Mouse (Mus musculus) intestine, embryonic 15.5 days (tissue): Measurements from ENCODE around the gene Vav2. TPM values are rescaled to one million over a fixed set of nuclear protein-coding genes. Genes with fewer than 3 reads are reported as not detected.
A peak's percentile ranks its signal among the peaks of the same experiment; 100 is the strongest.

Source experiments
- ATAC-seq: fragments of 200-750 bp; cut with Nextera tagmentation; 2 replicates; pipeline ENCODE4 v1.8.0; 2017; ENCODE audit warnings: moderate TSS enrichment, moderate library complexity
- H3K27ac ChIP-seq: fragments of 300-500 bp; sonication (generic); 2 replicates; pipeline ENCODE4 v1.5.1; 2015; ENCODE audit warnings: mild to moderate bottlenecking, inconsistent platforms
- H3K27me3 ChIP-seq: fragments of 300-500 bp; sonication (generic); replicated peaks from 2 replicates; pipeline ENCODE4 v1.6.1; 2015; ENCODE audit warnings: inconsistent platforms
- H3K36me3 ChIP-seq: fragments of 300-500 bp; sonication (generic); 2 replicates; pipeline ENCODE4 v1.6.1; 2015; ENCODE audit warnings: inconsistent platforms
- H3K4me1 ChIP-seq: fragments of 300-500 bp; sonication (generic); replicated peaks from 2 replicates; pipeline ENCODE4 v1.6.1; 2015; ENCODE audit warnings: inconsistent platforms
- H3K4me2 ChIP-seq: fragments of 300-500 bp; sonication (generic); replicated peaks from 2 replicates; pipeline ENCODE4 v1.6.1; 2015; ENCODE audit warnings: mild to moderate bottlenecking, inconsistent platforms
- H3K4me3 ChIP-seq: fragments of 300-500 bp; sonication (generic); replicated peaks from 2 replicates; pipeline ENCODE4 v1.5.1; 2015; ENCODE audit warnings: inconsistent platforms
- H3K9ac ChIP-seq: fragments of 300-500 bp; sonication (generic); 2 replicates; pipeline ENCODE4 v1.6.1; 2015; ENCODE audit warnings: inconsistent platforms
- H3K9me3 ChIP-seq: fragments of 300-500 bp; sonication (generic); 2 replicates; pipeline ENCODE4 v1.6.1; 2016; ENCODE audit warnings: inconsistent platforms
- WGBS: fragments of 180-500 bp; shearing (Covaris S2); methylation state at CpG from one replicate; pipeline ENCODE4 v1.1.7; 2015; 5-methylcytosine and 5-hydroxymethylcytosine counted together
- polyA plus RNA-seq: library from polyadenylated mRNA; unstranded; fragments of >200 nt; fragmentation: Nextera tagmentation; extraction: Ambion mirVana; gene quantifications from 2 replicates; pipeline ENCODE4 v1.2.1, GENCODE M21; 2015

Gene Vav2
- polyA plus RNA-seq, 1 experiment from 2014 or later: 5.4 TPM

GRCm38 (mm10) chr2:27262984-27263383, 163.8 kb downstream of the Vav2 start:
- H3K4me3 ChIP-seq: no peak overlapping the region
- H3K9me3 ChIP-seq: no peaks in the 10 kb centered on the region
- no peak for ATAC-seq
- no peak overlapping the region for H3K4me2 ChIP-seq
- no peak overlapping the region for H3K27ac ChIP-seq
- 93% methylated on average over 4 of the region's 4 CpGs for WGBS
- H3K27me3 ChIP-seq: no peaks in the 10 kb centered on the region
- H3K4me1 ChIP-seq: no peaks in the 10 kb centered on the region
- no peak overlapping the region for H3K9ac ChIP-seq
- 0 out of 2 replicates have a peak, but pooled peaks cover 13% of the 10 kb centered on the region for H3K36me3 ChIP-seq

- Histone ChIP-seq H3K4me2 (no peak overlapping the region), H3K27me3 (no peaks in the 10 kb centered on the region; the same call in 1 of the 2 replicates), H3K27ac (no peak overlapping the region), H3K36me3 (no peaks in the 10 kb centered on the region), H3K9me3 (no peaks in the 10 kb centered on the region), H3K9ac (no peak overlapping the region), H3K4me1 (peaks cover 11% of the 10 kb centered on the region), H3K4me3 (no peak overlapping the region)
- ATAC-seq: no peak
These were observed 175.4 kb downstream of the Vav2 start for GRCm38 (mm10) chr2:27251434-27251833.

- peak within 1 kb of the TSS; percentile 52 for H3K4me2 ChIP-seq
- no peak within 1 kb of the TSS for H3K4me3 ChIP-seq
- H3K9ac ChIP-seq: 0 out of 2 replicates have a peak within 1 kb of the TSS, but pooled peaks have one; percentile 15
- no peaks in the 10 kb centered on the region for H3K27me3 ChIP-seq
- 81% methylated on average over 2 of the region's 2 CpGs for WGBS
- H3K27ac ChIP-seq: peak within 1 kb of the TSS; percentile 38; the same call in 1 of the 2 replicates
- no peak for ATAC-seq
- no peaks in the 10 kb centered on the region for H3K9me3 ChIP-seq
- H3K4me1 ChIP-seq: peaks cover 15% of the 10 kb centered on the region
- no peaks in the 10 kb centered on the region for H3K36me3 ChIP-seq
These were observed 178.6 kb downstream of the Vav2 start, which contains the start of gene Sardh for GRCm38 (mm10) chr2:27248211-27248610. TSS of gene Sardh (minus strand) at chr2:27248337.

GRCm38 (mm10) chr2:27247487-27247863, 179.4 kb downstream of the Vav2 start:
- H3K4me2 ChIP-seq: peak overlapping the region; percentile 52; the same call in 1 of the 2 replicates
- no peaks in the 10 kb centered on the region for H3K9me3 ChIP-seq
- no peak overlapping the region for H3K4me3 ChIP-seq
- H3K4me1 ChIP-seq: peaks cover 15% of the 10 kb centered on the region
- WGBS: 42% methylated on average over 2 of the region's 2 CpGs
- ATAC-seq: peak; percentile 71
- peak overlapping the region; percentile 24; the same call in 1 of the 2 replicates for H3K27ac ChIP-seq
- H3K27me3 ChIP-seq: no peaks in the 10 kb centered on the region
- H3K36me3 ChIP-seq: no peaks in the 10 kb centered on the region
- no peak overlapping the region for H3K9ac ChIP-seq

GRCm38 (mm10) chr2:27246712-27247486, 179.9 kb downstream of the Vav2 start:
- Histone ChIP-seq H3K9ac (peak overlapping the region; percentile 15; the same call in 1 of the 2 replicates), H3K4me1 (peaks cover 15% of the 10 kb centered on the region), H3K27ac (peak overlapping the region; percentile 38), H3K36me3 (no peaks in the 10 kb centered on the region), H3K4me3 (0 out of 2 replicates have a peak overlapping the region, but pooled peaks have one; percentile 14), H3K4me2 (peak overlapping the region; percentile 52), H3K9me3 (no peaks in the 10 kb centered on the region), H3K27me3 (no peaks in the 10 kb centered on the region)
- WGBS: 14% methylated on average over 7 of the region's 7 CpGs
- peak; percentile 93 for ATAC-seq

GRCm38 (mm10) chr2:27245947-27246346, 180.9 kb downstream of the Vav2 start:
- 59% methylated on average over 7 of the region's 7 CpGs for WGBS
- peak overlapping the region; percentile 52; the same call in 1 of the 2 replicates for H3K4me2 ChIP-seq

GRCm38 (mm10) chr2:27237342-27237741, 189.5 kb downstream of the Vav2 start:
- WGBS: 35% methylated on average over 4 of the region's 4 CpGs
- Histone ChIP-seq H3K9me3 (no peaks in the 10 kb centered on the region), H3K36me3 (no peaks in the 10 kb centered on the region), H3K4me3 (no peak overlapping the region), H3K27me3 (no peaks in the 10 kb centered on the region), H3K9ac (no peak overlapping the region), H3K4me2 (no peak overlapping the region), H3K4me1 (peaks cover 8% of the 10 kb centered on the region; the same call in 1 of the 2 replicates), H3K27ac (no peak overlapping the region)
- peak; percentile 65 for ATAC-seq

More at GRCm38 (mm10) chr2:27245947-27246346, 180.9 kb downstream of the Vav2 start:
- no peak overlapping the region for H3K9ac ChIP-seq
- H3K4me3 ChIP-seq: no peak overlapping the region
- H3K4me1 ChIP-seq: peaks cover 15% of the 10 kb centered on the region
- ATAC-seq: no peak
- no peaks in the 10 kb centered on the region for H3K36me3 ChIP-seq
- no peaks in the 10 kb centered on the region for H3K9me3 ChIP-seq
- H3K27me3 ChIP-seq: no peaks in the 10 kb centered on the region
- no peak overlapping the region for H3K27ac ChIP-seq

GRCm38 (mm10) chr2:27235729-27236128, 191.1 kb downstream of the Vav2 start:
- H3K4me1 ChIP-seq: peaks cover 10% of the 10 kb centered on the region; the same call in 1 of the 2 replicates
- H3K4me2 ChIP-seq: no peak overlapping the region
- H3K4me3 ChIP-seq: no peak overlapping the region
- no peaks in the 10 kb centered on the region for H3K9me3 ChIP-seq
- ATAC-seq: 0 out of 2 replicates have a peak, but pooled peaks have one; percentile 28
- no peak overlapping the region for H3K9ac ChIP-seq
- WGBS: 24% methylated on average over 3 of the region's 3 CpGs
- no peaks in the 10 kb centered on the region for H3K27me3 ChIP-seq
- no peaks in the 10 kb centered on the region for H3K36me3 ChIP-seq
- H3K27ac ChIP-seq: no peak overlapping the region

- H3K9ac ChIP-seq: no peak overlapping the region
- no peak for ATAC-seq
- H3K4me1 ChIP-seq: peaks cover 10% of the 10 kb centered on the region; the same call in 1 of the 2 replicates
- no peaks in the 10 kb centered on the region for H3K9me3 ChIP-seq
- H3K4me2 ChIP-seq: no peak overlapping the region
- 19% methylated on average over 7 of the region's 7 CpGs for WGBS
- H3K27me3 ChIP-seq: no peaks in the 10 kb centered on the region
- H3K27ac ChIP-seq: no peak overlapping the region
- H3K4me3 ChIP-seq: no peak overlapping the region
- H3K36me3 ChIP-seq: no peaks in the 10 kb centered on the region
These were observed 194.5 kb downstream of the Vav2 start for GRCm38 (mm10) chr2:27232376-27232775.

GRCm38 (mm10) chr2:27229481-27230105, 197.2 kb downstream of the Vav2 start:
- Histone ChIP-seq H3K4me3 (no peak overlapping the region), H3K4me2 (no peak overlapping the region), H3K9me3 (no peaks in the 10 kb centered on the region), H3K9ac (no peak overlapping the region), H3K27ac (no peak overlapping the region), H3K36me3 (no peaks in the 10 kb centered on the region), H3K4me1 (peaks cover 10% of the 10 kb centered on the region; the same call in 1 of the 2 replicates), H3K27me3 (no peaks in the 10 kb centered on the region)
- WGBS: 68% methylated on average over 2 of the region's 2 CpGs
- no peak for ATAC-seq

GRCm38 (mm10) chr2:27228809-27229480, 197.9 kb downstream of the Vav2 start:
- no peak overlapping the region for H3K9ac ChIP-seq
- H3K9me3 ChIP-seq: no peaks in the 10 kb centered on the region
- ATAC-seq: no peak
- H3K36me3 ChIP-seq: no peaks in the 10 kb centered on the region
- no peak overlapping the region for H3K4me3 ChIP-seq
- no peaks in the 10 kb centered on the region for H3K27me3 ChIP-seq
- no peak overlapping the region for H3K4me2 ChIP-seq
- peaks cover 10% of the 10 kb centered on the region; the same call in 1 of the 2 replicates for H3K4me1 ChIP-seq
- WGBS: 75% methylated on average over 5 of the region's 5 CpGs
- no peak overlapping the region for H3K27ac ChIP-seq

GRCm38 (mm10) chr2:27226572-27226971, 200.3 kb downstream of the Vav2 start:
- no peak overlapping the region for H3K4me2 ChIP-seq
- H3K27me3 ChIP-seq: no peaks in the 10 kb centered on the region
- no peaks in the 10 kb centered on the region for H3K4me1 ChIP-seq
- H3K9ac ChIP-seq: no peak overlapping the region
- no peak overlapping the region for H3K27ac ChIP-seq
- WGBS: 63% methylated on average over 7 of the region's 7 CpGs
- no peak overlapping the region for H3K4me3 ChIP-seq
- no peaks in the 10 kb centered on the region for H3K36me3 ChIP-seq
- no peaks in the 10 kb centered on the region for H3K9me3 ChIP-seq
- ATAC-seq: no peak
